Mouse (Mus musculus) forebrain, embryonic 15.5 days (tissue): ENCODE results near the gene Gpc1. TPM values are rescaled to one million over a fixed set of nuclear protein-coding genes. Genes with fewer than 3 reads are reported as not detected.

Experiments
- ATAC-seq: fragments of 200-750 bp; cut with Nextera tagmentation; replicated peaks from 2 replicates; pipeline ENCODE4 v1.8.0; 2017; ENCODE audit warnings: mild to moderate bottlenecking, moderate TSS enrichment, moderate library complexity
- H3K27ac ChIP-seq: fragments of 300-500 bp; sonication (generic); replicated peaks from 2 replicates; pipeline ENCODE4 v1.5.1; 2015; ENCODE audit warnings: mild to moderate bottlenecking, inconsistent platforms
- H3K27me3 ChIP-seq: fragments of 300-500 bp; sonication (generic); 2 replicates; pipeline ENCODE4 v1.6.1; 2015; ENCODE audit warnings: inconsistent platforms
- H3K36me3 ChIP-seq: fragments of 300-500 bp; sonication (generic); 2 replicates; pipeline ENCODE4 v1.6.1; 2015; ENCODE audit warnings: mild to moderate bottlenecking, inconsistent platforms
- H3K4me1 ChIP-seq: fragments of 300-500 bp; sonication (generic); 2 replicates; pipeline ENCODE4 v1.6.1; 2015; ENCODE audit warnings: inconsistent platforms
- H3K4me2 ChIP-seq: fragments of 300-500 bp; sonication (generic); replicated peaks from 2 replicates; pipeline ENCODE4 v1.6.1; 2015; ENCODE audit warnings: mild to moderate bottlenecking, inconsistent platforms
- H3K4me3 ChIP-seq: fragments of 300-500 bp; sonication (generic); 2 replicates; pipeline ENCODE4 v1.5.1; 2015; ENCODE audit warnings: mild to moderate bottlenecking, inconsistent platforms
- H3K9ac ChIP-seq: fragments of 300-500 bp; sonication (generic); replicated peaks from 2 replicates; pipeline ENCODE4 v1.6.1; 2015; ENCODE audit warnings: mild to moderate bottlenecking, inconsistent platforms
- H3K9me3 ChIP-seq: fragments of 300-500 bp; sonication (generic); 2 replicates; pipeline ENCODE4 v1.6.1; 2016; ENCODE audit warnings: inconsistent platforms
- WGBS: fragments of 180-500 bp; shearing (Covaris S2); methylation state at CpG from one replicate; pipeline ENCODE4 v1.1.7; 2015; ENCODE audit warnings: mixed read lengths; 5-methylcytosine and 5-hydroxymethylcytosine counted together
- polyA plus RNA-seq: library from polyadenylated mRNA; unstranded; fragments of >200 nt; fragmentation: Nextera tagmentation; extraction: Ambion mirVana; gene quantifications from 2 replicates; pipeline ENCODE4 v1.2.1, GENCODE M21; 2015

Gene Gpc1
- polyA plus RNA-seq, 1 experiment from 2014 or later: 83.9 TPM

GRCm38 (mm10) chr1:92872666-92873065 is 41.2 kb downstream of the Gpc1 start:
- ATAC-seq: no peak
- Histone ChIP-seq H3K4me2 (no peak overlapping the region), H3K36me3 (no peaks in the 10 kb centered on the region), H3K27me3 (no peaks in the 10 kb centered on the region), H3K27ac (no peak overlapping the region), H3K4me3 (no peak overlapping the region), H3K9me3 (no peaks in the 10 kb centered on the region), H3K9ac (no peak overlapping the region), H3K4me1 (no peaks in the 10 kb centered on the region)
- 87% methylated on average over 7 of the region's 7 CpGs for WGBS

- Histone ChIP-seq H3K27ac (no peak overlapping the region), H3K4me2 (no peak overlapping the region), H3K9me3 (no peaks in the 10 kb centered on the region), H3K9ac (no peak overlapping the region), H3K36me3 (no peaks in the 10 kb centered on the region), H3K4me3 (no peak overlapping the region), H3K4me1 (peaks cover 1% of the 10 kb centered on the region; the same call in 1 of the 2 replicates), H3K27me3 (no peaks in the 10 kb centered on the region)
- no peak for ATAC-seq
- 46% methylated on average over 3 of the region's 3 CpGs for WGBS
These were observed 42.6 kb downstream of the Gpc1 start for GRCm38 (mm10) chr1:92874011-92874410.

GRCm38 (mm10) chr1:92875360-92876111 is 44.1 kb downstream of the Gpc1 start:
- WGBS: 78% methylated on average over 8 of the region's 8 CpGs
- Histone ChIP-seq H3K27ac (no peak overlapping the region), H3K36me3 (no peaks in the 10 kb centered on the region), H3K4me2 (no peak overlapping the region), H3K4me3 (no peak overlapping the region), H3K27me3 (no peaks in the 10 kb centered on the region), H3K9ac (no peak overlapping the region), H3K9me3 (no peaks in the 10 kb centered on the region), H3K4me1 (peaks cover 9% of the 10 kb centered on the region; the same call in 1 of the 2 replicates)
- ATAC-seq: no peak

GRCm38 (mm10) chr1:92877431-92877978 is 46.1 kb downstream of the Gpc1 start:
- Histone ChIP-seq H3K4me2 (no peak overlapping the region), H3K27me3 (no peaks in the 10 kb centered on the region), H3K9ac (no peak overlapping the region), H3K9me3 (no peaks in the 10 kb centered on the region), H3K36me3 (no peaks in the 10 kb centered on the region), H3K27ac (no peak overlapping the region), H3K4me1 (peaks cover 9% of the 10 kb centered on the region; the same call in 1 of the 2 replicates), H3K4me3 (no peak overlapping the region)
- 67% methylated on average over 12 of the region's 12 CpGs for WGBS
- ATAC-seq: no peak

GRCm38 (mm10) chr1:92878066-92878741 is 46.8 kb downstream of the Gpc1 start:
- no peak for ATAC-seq
- Histone ChIP-seq H3K27ac (no peak overlapping the region), H3K4me1 (peaks cover 9% of the 10 kb centered on the region; the same call in 1 of the 2 replicates), H3K4me3 (no peak overlapping the region), H3K9ac (no peak overlapping the region), H3K27me3 (no peaks in the 10 kb centered on the region), H3K9me3 (no peaks in the 10 kb centered on the region), H3K36me3 (no peaks in the 10 kb centered on the region), H3K4me2 (no peak overlapping the region)
- 89% methylated on average over 13 of the region's 13 CpGs for WGBS

- ATAC-seq: peak; percentile 78
- Histone ChIP-seq H3K4me3 (no peak overlapping the region), H3K4me2 (no peak overlapping the region), H3K9me3 (no peaks in the 10 kb centered on the region), H3K36me3 (no peaks in the 10 kb centered on the region), H3K27ac (peak overlapping the region; percentile 41; the same call in 1 of the 2 replicates), H3K27me3 (no peaks in the 10 kb centered on the region), H3K4me1 (peaks cover 9% of the 10 kb centered on the region; the same call in 1 of the 2 replicates), H3K9ac (no peak overlapping the region)
- 69% methylated on average over 12 of the region's 12 CpGs for WGBS
These were observed 47.8 kb downstream of the Gpc1 start for GRCm38 (mm10) chr1:92879266-92879665.

GRCm38 (mm10) chr1:92880101-92880500 is 48.7 kb downstream of the Gpc1 start:
- H3K27ac ChIP-seq: no peak overlapping the region
- no peaks in the 10 kb centered on the region for H3K36me3 ChIP-seq
- peaks cover 9% of the 10 kb centered on the region; the same call in 1 of the 2 replicates for H3K4me1 ChIP-seq

GRCm38 (mm10) chr1:92881982-92882381 is 50.5 kb downstream of the Gpc1 start:
- Histone ChIP-seq H3K4me3 (no peak overlapping the region), H3K4me2 (no peak overlapping the region), H3K27me3 (no peaks in the 10 kb centered on the region), H3K9ac (no peak overlapping the region), H3K36me3 (no peaks in the 10 kb centered on the region), H3K27ac (no peak overlapping the region), H3K9me3 (no peaks in the 10 kb centered on the region), H3K4me1 (peaks cover 9% of the 10 kb centered on the region; the same call in 1 of the 2 replicates)
- ATAC-seq: no peak
- 94% methylated on average over 6 of the region's 6 CpGs for WGBS

More at GRCm38 (mm10) chr1:92880101-92880500, 48.7 kb downstream of the Gpc1 start:
- 81% methylated on average over 5 of the region's 5 CpGs for WGBS
- Histone ChIP-seq H3K4me3 (no peak overlapping the region), H3K4me2 (no peak overlapping the region), H3K9ac (no peak overlapping the region), H3K9me3 (no peaks in the 10 kb centered on the region), H3K27me3 (no peaks in the 10 kb centered on the region)
- no peak for ATAC-seq

- Histone ChIP-seq H3K4me2 (no peak overlapping the region), H3K9ac (no peak overlapping the region), H3K9me3 (no peaks in the 10 kb centered on the region), H3K4me3 (no peak overlapping the region), H3K36me3 (no peaks in the 10 kb centered on the region), H3K4me1 (no peaks in the 10 kb centered on the region), H3K27me3 (no peaks in the 10 kb centered on the region), H3K27ac (no peak overlapping the region)
- ATAC-seq: no peak
- WGBS: 75% methylated on average over 7 of the region's 7 CpGs
These were observed 57.6 kb downstream of the Gpc1 start for GRCm38 (mm10) chr1:92888901-92889655.

GRCm38 (mm10) chr1:92892791-92893190 is 61.3 kb downstream of the Gpc1 start:
- Histone ChIP-seq H3K4me2 (no peak overlapping the region), H3K4me1 (0 out of 2 replicates have a peak, but pooled peaks cover 2% of the 10 kb centered on the region), H3K4me3 (no peak overlapping the region), H3K27ac (no peak overlapping the region), H3K9me3 (no peaks in the 10 kb centered on the region), H3K27me3 (no peaks in the 10 kb centered on the region), H3K36me3 (no peaks in the 10 kb centered on the region), H3K9ac (no peak overlapping the region)
- WGBS: 62% methylated on average over 3 of the region's 3 CpGs
- ATAC-seq: no peak

GRCm38 (mm10) chr1:92893896-92894295 is 62.5 kb downstream of the Gpc1 start:
- WGBS: 72% methylated on average over 3 of the region's 3 CpGs
- H3K9ac ChIP-seq: no peak overlapping the region
- no peaks in the 10 kb centered on the region for H3K36me3 ChIP-seq
- no peaks in the 10 kb centered on the region for H3K27me3 ChIP-seq
- H3K4me1 ChIP-seq: 0 out of 2 replicates have a peak, but pooled peaks cover 2% of the 10 kb centered on the region
- no peak for ATAC-seq
- H3K4me3 ChIP-seq: no peak overlapping the region
- H3K27ac ChIP-seq: no peak overlapping the region
- H3K9me3 ChIP-seq: no peaks in the 10 kb centered on the region
- no peak overlapping the region for H3K4me2 ChIP-seq
